Mouse (Mus musculus): ENCODE data around the gene Tpk1.
A peak's percentile ranks its signal among the peaks of the same experiment; 100 is the strongest.

The Tpk1 gene

GRCm38 (mm10) chr6:43665677-43666546, at the start of gene Tpk1:
Gene Tpk1, minus strand, starts transcription at chr6:43666278.
- peak; percentile 93 to 97 for DNase-seq

GRCm38 (mm10) chr6:43702810-43703614, 36.9 kb upstream of the Tpk1 start:
- no peak for DNase-seq

- DNase-seq: no peak
These were observed 25.8 kb upstream of the Tpk1 start for GRCm38 (mm10) chr6:43691863-43692262.

GRCm38 (mm10) chr6:43685985-43686384, 19.9 kb upstream of the Tpk1 start:
- DNase-seq: peak in 1 of 2 experiments; percentile 12

GRCm38 (mm10) chr6:43682535-43682934, 16.5 kb upstream of the Tpk1 start:
- DNase-seq: no peak

GRCm38 (mm10) chr6:43678689-43679212, 12.7 kb upstream of the Tpk1 start:
- no peak for DNase-seq

GRCm38 (mm10) chr6:43677566-43677965, 11.5 kb upstream of the Tpk1 start:
- DNase-seq: no peak

GRCm38 (mm10) chr6:43676139-43676538, 10.1 kb upstream of the Tpk1 start:
- no peak for DNase-seq

GRCm38 (mm10) chr6:43674986-43675760, 9.1 kb upstream of the Tpk1 start:
- DNase-seq: no peak

- no peak for DNase-seq
These were observed 4.9 kb upstream of the Tpk1 start for GRCm38 (mm10) chr6:43670939-43671338.

- DNase-seq: no peak
These were observed 1.6 kb upstream of the Tpk1 start for GRCm38 (mm10) chr6:43667681-43668080.

GRCm38 (mm10) chr6:43666611-43667400, 728 bp upstream of the Tpk1 start:
- DNase-seq: peak in 1 of 2 experiments; percentile 19

GRCm38 (mm10) chr6:43661822-43662221, 4.3 kb downstream of the Tpk1 start:
- no peak for DNase-seq

GRCm38 (mm10) chr6:43658290-43658689, 7.8 kb downstream of the Tpk1 start:
- DNase-seq: no peak

GRCm38 (mm10) chr6:43657845-43658244, 8.2 kb downstream of the Tpk1 start:
- DNase-seq: no peak

GRCm38 (mm10) chr6:43654876-43655456, 11.1 kb downstream of the Tpk1 start:
- no peak for DNase-seq

GRCm38 (mm10) chr6:43649516-43649915, 16.6 kb downstream of the Tpk1 start:
- peak; percentile 81 to 83 for DNase-seq

- no peak for DNase-seq
These were observed 20.4 kb downstream of the Tpk1 start for GRCm38 (mm10) chr6:43645674-43646073.

GRCm38 (mm10) chr6:43645105-43645504, 21.0 kb downstream of the Tpk1 start:
- DNase-seq: no peak

GRCm38 (mm10) chr6:43643718-43644117, 22.4 kb downstream of the Tpk1 start:
- no peak for DNase-seq

GRCm38 (mm10) chr6:43642375-43642774, 23.7 kb downstream of the Tpk1 start:
- DNase-seq: no peak

GRCm38 (mm10) chr6:43640621-43641020, 25.5 kb downstream of the Tpk1 start:
- no peak for DNase-seq

Data from cerebellum, adult 18-20 months (tissue).